In genomic region chr10:59908776-59909315, GRCm38 (mm10) we compare ENCODE assay signal across 9 mouse cellular contexts. TPM values are rescaled to one million over a fixed set of nuclear protein-coding genes. Genes with fewer than 3 reads are reported as not detected.
DNase-seq lines count a peak whose midpoint lies in the region; ATAC-seq and TF ChIP-seq lines count a peak whose summit lies in the region.
"Had no signal": no experiment of that assay in that cellular context is flagged by ENCODE, and none has a peak within 500 bp of the region (broad histone marks: within the 10 kb centered on the region; RNA-seq: fewer than 3 reads in every experiment).

No protein-coding gene starts in this region.

- no peaks in the 10 kb centered on the region for H3K36me3 ChIP-seq in megakaryocyte, embryonic 14.5 days (replicated peaks; ENCODE audit: low read length)
- no peaks in the 10 kb centered on the region for H3K36me3 ChIP-seq in hindbrain, embryonic 12.5 days
- no peaks in the 10 kb centered on the region for H3K36me3 ChIP-seq in neural tube, embryonic 14.5 days (ENCODE audit: control insufficient read depth, insufficient read depth, low read length)

- H3K4me3 ChIP-seq in gastrocnemius, adult 2 months, result peak overlapping the region; percentile 60; the same call in 1 of the 2 replicates
- peak overlapping the region; percentile 89 for H3K4me3 ChIP-seq in megakaryocyte, embryonic 14.5 days (replicated peaks)
- H3K4me3 ChIP-seq in hindbrain, embryonic 12.5 days, result no peak overlapping the region
- no peak overlapping the region for H3K4me3 ChIP-seq in neural tube, embryonic 14.5 days (ENCODE audit: low read depth, low read length)

- peak overlapping the region; percentile 34; the same call in 1 of the 2 replicates for H3K4me2 ChIP-seq in hindbrain, embryonic 12.5 days (replicated peaks)
- no peak overlapping the region for H3K4me2 ChIP-seq in neural tube, embryonic 14.5 days (ENCODE audit: low read depth, low read length)

- H3K9me3 ChIP-seq in megakaryocyte, embryonic 14.5 days, result no peaks in the 10 kb centered on the region
- no peaks in the 10 kb centered on the region for H3K9me3 ChIP-seq in hindbrain, embryonic 12.5 days (replicated peaks)
- no peaks in the 10 kb centered on the region for H3K9me3 ChIP-seq in neural tube, embryonic 14.5 days (ENCODE audit: control insufficient read depth, low read length)

- no peaks in the 10 kb centered on the region for H3K27me3 ChIP-seq in megakaryocyte, embryonic 14.5 days (replicated peaks)
- H3K27me3 ChIP-seq in hindbrain, embryonic 12.5 days, result no peaks in the 10 kb centered on the region
- no peaks in the 10 kb centered on the region for H3K27me3 ChIP-seq in neural tube, embryonic 14.5 days (ENCODE audit: control insufficient read depth, insufficient read depth, low read length)

- H3K9ac ChIP-seq in hindbrain, embryonic 12.5 days, result no peak overlapping the region
- H3K9ac ChIP-seq in neural tube, embryonic 14.5 days (replicated peaks; ENCODE audit: low read depth, low read length), result no peak overlapping the region

- WGBS in hindbrain, embryonic 12.5 days, result 49% methylated on average over 7 of the region's 7 CpGs
- 57% methylated on average over 7 of the region's 7 CpGs for WGBS in neural tube, embryonic 14.5 days

- intact Hi-C loops in gastrocnemius, adult 2 months (cut with DNase I), result no loop called here
- intact Hi-C loops in gastrocnemius, postnatal 14 days (cut with DNase I; ENCODE audit: low total_unique reads), result no loop called here

- peaks cover 71% of the 10 kb centered on the region for H3K4me1 ChIP-seq in megakaryocyte, embryonic 14.5 days
- peaks cover 50% of the 10 kb centered on the region for H3K4me1 ChIP-seq in hindbrain, embryonic 12.5 days
- H3K4me1 ChIP-seq in neural tube, embryonic 14.5 days (ENCODE audit: control insufficient read depth, insufficient read depth, low read length), result peaks cover 14% of the 10 kb centered on the region

- TF ChIP-seq CTCF in gastrocnemius, adult 2 months (IDR thresholded peaks at IDR 0.05), result no peak

- no peak for ATAC-seq in megakaryocyte, adult 5-6 weeks (ENCODE audit: poor library complexity, severe bottlenecking)
- no peak for ATAC-seq in hindbrain, embryonic 12.5 days (ENCODE audit: low FRiP score)
- ATAC-seq in neural tube, embryonic 14.5 days (ENCODE audit: low read depth), result 0 out of 2 replicates have a peak, but pooled peaks have one; percentile 3
- ATAC-seq in granulocyte monocyte progenitor cell, adult 5-6 weeks (replicated peaks; ENCODE audit: poor library complexity, severe bottlenecking), result no peak

- DNase-seq in gastrocnemius, adult 2 months, result no peak
- no peak for DNase-seq in gastrocnemius, postnatal 14 days
- no peak for DNase-seq in embryo, embryonic 10.5 days (ENCODE audit: low spot score)
- DNase-seq: cerebellum, adult 2 months had no signal

- peak overlapping the region; percentile 82 for H3K27ac ChIP-seq in gastrocnemius, adult 2 months
- H3K27ac ChIP-seq in hindbrain, embryonic 12.5 days, result 0 out of 2 replicates have a peak overlapping the region, but pooled peaks have one; percentile 55
- H3K27ac ChIP-seq in neural tube, embryonic 14.5 days (ENCODE audit: low read depth, low read length), result no peak overlapping the region

RNA-seq across cellular contexts. Expression of gene Dnajb12, which starts 29.5 kb away (rescaled TPM):
- total RNA-seq in gastrocnemius, adult 2 months (2021), result 10 to 100 TPM; 60.4 to 77.5 TPM
- total RNA-seq in gastrocnemius, postnatal 14 days (2021), result 10 to 100 TPM; 45.5 to 47.5 TPM
- polyA plus RNA-seq in megakaryocyte, embryonic 14.5 days (2012; ENCODE audit: insufficient read depth, low replicate concordance), result 68.2 and 87.1 TPM in 2 replicates
- total RNA-seq in megakaryocyte, adult 5-6 weeks (2015), result 21.9 and 26.0 TPM in 2 replicates
- total RNA-seq in megakaryocyte, adult 5-6 weeks (2017), result 17.3 and 18.5 TPM in 2 replicates
- 23.8 and 24.7 TPM in 2 replicates for polyA plus RNA-seq in hindbrain, embryonic 12.5 days (2016; fragmentation: Nextera tagmentation; extraction: Ambion mirVana)
- polyA plus RNA-seq in neural tube, embryonic 14.5 days (2014; fragmentation: Nextera tagmentation; extraction: Ambion mirVana), result 22.5 and 23.0 TPM in 2 replicates
- total RNA-seq in granulocyte monocyte progenitor cell, adult 5-6 weeks (2014; fragmentation: Nextera tagmentation), result 18.8 and 26.9 TPM in 2 replicates
- total RNA-seq in granulocyte monocyte progenitor cell, adult 5-6 weeks (2017), result 14.3 and 25.0 TPM in 2 replicates

RNA-seq across cellular contexts. Expression of gene Ddit4, which starts 42.8 kb away (rescaled TPM):
- 100 to 1,000 TPM in 1 of 2 experiments, 10 to 100 TPM in 1; 15.4 to 183 TPM for total RNA-seq in gastrocnemius, adult 2 months (2021)
- 10 to 100 TPM; 15.4 to 70.6 TPM for total RNA-seq in gastrocnemius, postnatal 14 days (2021)
- polyA plus RNA-seq in megakaryocyte, embryonic 14.5 days (2012; ENCODE audit: insufficient read depth, low replicate concordance), result 33.2 and 44.6 TPM in 2 replicates
- total RNA-seq in megakaryocyte, adult 5-6 weeks (2015), result 2.2 and 2.4 TPM in 2 replicates
- total RNA-seq in megakaryocyte, adult 5-6 weeks (2017), result 0.94 and 1.2 TPM in 2 replicates
- polyA plus RNA-seq in hindbrain, embryonic 12.5 days (2016; fragmentation: Nextera tagmentation; extraction: Ambion mirVana), result 78.1 and 78.6 TPM in 2 replicates
- polyA plus RNA-seq in neural tube, embryonic 14.5 days (2014; fragmentation: Nextera tagmentation; extraction: Ambion mirVana), result 4.2 and 6.5 TPM in 2 replicates
- total RNA-seq in granulocyte monocyte progenitor cell, adult 5-6 weeks (2014; fragmentation: Nextera tagmentation), result 0.49 TPM in 1 of 2 replicates, not detected in the other
- 2.0 and 2.2 TPM in 2 replicates for total RNA-seq in granulocyte monocyte progenitor cell, adult 5-6 weeks (2017)

Comparison
In these comparisons a context has a peak if more than half of its experiments do, and no peak if none do; other contexts are left out.
1. H3K4me3 ChIP-seq: peak in gastrocnemius, adult 2 months (single experiment) and megakaryocyte, embryonic 14.5 days (single experiment); none in hindbrain, embryonic 12.5 days (single experiment) and neural tube, embryonic 14.5 days (single experiment).
2. RNA of gene Ddit4, which starts 42.8 kb away (total RNA-seq): 15.4 to 183 TPM in gastrocnemius, adult 2 months and 15.4 to 70.6 TPM in gastrocnemius, postnatal 14 days; 0.94 to 2.4 TPM in megakaryocyte, adult 5-6 weeks and 0.49 to 2.2 TPM in granulocyte monocyte progenitor cell, adult 5-6 weeks; every median in the first group is over 4 times any median in the second.